Mouse (Mus musculus) liver, embryonic 15.5 days (tissue): ENCODE results near the gene Gps2. TPM values are rescaled to one million over a fixed set of nuclear protein-coding genes. Genes with fewer than 3 reads are reported as not detected.
A peak's percentile ranks its signal among the peaks of the same experiment; 100 is the strongest.
"Not testable (repeated sequence)": the region's sequence is repeated elsewhere in the genome, so short reads cannot be mapped to it uniquely, and the experiment has no call there.

Source experiments
- ATAC-seq: fragments of 200-750 bp; cut with Nextera tagmentation; 2 replicates; pipeline ENCODE4 v1.8.0; 2017; ENCODE audit warnings: moderate number of reproducible peaks, mild to moderate bottlenecking, moderate library complexity; ENCODE audit not compliant: insufficient read depth
- H3K27ac ChIP-seq: fragments of 300-500 bp; sonication (generic); replicated peaks from 2 replicates; pipeline ENCODE4 v1.5.1; 2015; ENCODE audit warnings: mild to moderate bottlenecking, inconsistent platforms
- H3K27me3 ChIP-seq: fragments of 300-500 bp; sonication (generic); 2 replicates; pipeline ENCODE4 v1.6.1; 2015; ENCODE audit warnings: mild to moderate bottlenecking, inconsistent platforms
- H3K36me3 ChIP-seq: fragments of 300-500 bp; sonication (generic); replicated peaks from 2 replicates; pipeline ENCODE4 v1.6.1; 2015; ENCODE audit warnings: moderate library complexity, mild to moderate bottlenecking, inconsistent platforms
- H3K4me1 ChIP-seq: fragments of 300-500 bp; sonication (generic); replicated peaks from 2 replicates; pipeline ENCODE4 v1.6.1; 2015; ENCODE audit warnings: inconsistent platforms
- H3K4me2 ChIP-seq: fragments of 300-500 bp; sonication (generic); 2 replicates; pipeline ENCODE4 v1.6.1; 2015; ENCODE audit warnings: moderate library complexity, mild to moderate bottlenecking, inconsistent platforms
- H3K4me3 ChIP-seq: fragments of 300-500 bp; sonication (generic); replicated peaks from 2 replicates; pipeline ENCODE4 v1.5.1; 2015; ENCODE audit warnings: mild to moderate bottlenecking, inconsistent platforms
- H3K9ac ChIP-seq: fragments of 300-500 bp; sonication (generic); 2 replicates; pipeline ENCODE4 v1.6.1; 2015; ENCODE audit warnings: moderate library complexity, mild to moderate bottlenecking, inconsistent platforms
- H3K9me3 ChIP-seq: fragments of 300-500 bp; sonication (generic); replicated peaks from 2 replicates; pipeline ENCODE4 v1.6.1; 2016; ENCODE audit warnings: inconsistent platforms
- WGBS: fragments of 180-500 bp; shearing (Covaris S2); methylation state at CpG from one replicate; pipeline ENCODE4 v1.1.7; 2015; ENCODE audit warnings: mixed read lengths; ENCODE audit not compliant: insufficient replicate concordance; 5-methylcytosine and 5-hydroxymethylcytosine counted together
- polyA plus RNA-seq: library from polyadenylated mRNA; unstranded; fragments of >200 nt; fragmentation: Nextera tagmentation; extraction: Ambion mirVana; gene quantifications from 2 replicates; pipeline ENCODE4 v1.2.1, GENCODE M21; 2015

The Gps2 gene
- polyA plus RNA-seq, 1 experiment from 2014 or later: 90.6 TPM

DNA sequence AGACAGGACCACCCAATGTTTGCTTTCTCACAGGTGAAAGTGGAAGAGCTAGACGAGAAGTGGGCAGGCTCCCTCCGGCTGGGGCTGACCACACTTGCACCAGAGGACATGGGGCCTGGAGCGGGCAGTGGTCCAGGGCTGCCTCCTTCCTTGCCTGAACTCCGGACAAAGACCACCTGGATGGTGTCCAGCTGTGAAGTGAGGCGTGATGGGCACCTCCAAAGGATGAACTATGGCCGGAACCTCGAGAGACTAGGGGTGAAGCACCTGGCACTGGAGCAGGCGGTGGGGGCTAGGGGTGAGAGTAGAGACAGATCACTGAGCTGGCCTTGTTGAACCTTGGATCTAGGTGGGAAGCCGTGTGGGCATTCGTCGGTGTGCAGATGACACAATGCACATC lies 5.0 kb upstream of the Gps2 start:
- Histone ChIP-seq H3K27me3 (no peaks in the 10 kb centered on the region), H3K4me2 (no peak overlapping the region), H3K27ac (no peak overlapping the region), H3K36me3 (peaks cover 97% of the 10 kb centered on the region), H3K4me3 (no peak overlapping the region), H3K9ac (no peak overlapping the region), H3K4me1 (peaks cover 13% of the 10 kb centered on the region), H3K9me3 (no peaks in the 10 kb centered on the region)
- 88% methylated on average over 11 of the region's 11 CpGs for whole genome bisulfite sequencing
- ATAC-seq: no peak

DNA sequence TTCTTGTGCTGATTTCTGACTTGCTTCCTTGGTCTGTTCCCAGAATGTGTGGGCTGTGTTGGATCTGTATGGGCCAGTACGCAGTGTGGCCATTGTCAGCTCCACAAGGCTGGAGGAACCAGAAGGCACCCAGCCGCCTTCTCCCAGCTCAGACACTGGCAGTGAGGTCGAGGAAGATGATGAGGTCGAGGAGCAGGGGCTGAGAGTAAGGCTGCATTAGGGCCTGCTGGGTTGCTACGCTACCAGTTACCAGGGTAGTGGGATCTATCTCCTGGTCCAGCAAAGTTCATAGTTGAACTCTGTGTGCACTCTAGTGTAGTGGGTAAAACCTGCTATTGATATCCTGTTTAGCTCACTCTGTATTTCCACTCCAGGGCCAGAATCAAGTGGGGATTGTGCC lies 4.5 kb upstream of the Gps2 start:
- Histone ChIP-seq H3K9me3 (no peaks in the 10 kb centered on the region), H3K4me2 (no peak overlapping the region), H3K4me1 (peaks cover 11% of the 10 kb centered on the region), H3K27ac (no peak overlapping the region), H3K36me3 (peaks cover 92% of the 10 kb centered on the region), H3K4me3 (no peak overlapping the region), H3K27me3 (no peaks in the 10 kb centered on the region), H3K9ac (no peak overlapping the region)
- no peak for ATAC-seq
- 76% methylated on average over 5 of the region's 5 CpGs for WGBS

DNA sequence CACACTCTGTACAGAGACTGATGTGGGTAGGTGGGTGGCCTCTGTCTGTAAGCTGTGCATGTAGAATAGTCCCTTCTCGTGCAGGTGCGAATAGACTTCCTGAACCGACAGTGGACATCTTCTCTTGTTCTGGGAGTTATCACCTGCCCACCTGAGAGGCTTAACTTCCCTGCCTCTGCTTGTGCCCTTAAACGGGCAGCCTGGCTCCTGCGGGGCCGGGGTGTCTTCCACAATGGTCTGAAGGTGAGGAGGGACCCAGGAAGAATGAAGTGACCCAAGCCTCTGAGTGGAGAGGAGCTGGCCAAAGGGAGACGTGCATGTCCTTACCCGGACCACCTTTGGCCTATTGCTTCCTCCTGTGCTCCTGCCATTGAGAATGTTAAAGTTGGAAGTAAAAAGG lies 3.5 kb upstream of the Gps2 start:
- WGBS: 86% methylated on average over 8 of the region's 8 CpGs

DNA sequence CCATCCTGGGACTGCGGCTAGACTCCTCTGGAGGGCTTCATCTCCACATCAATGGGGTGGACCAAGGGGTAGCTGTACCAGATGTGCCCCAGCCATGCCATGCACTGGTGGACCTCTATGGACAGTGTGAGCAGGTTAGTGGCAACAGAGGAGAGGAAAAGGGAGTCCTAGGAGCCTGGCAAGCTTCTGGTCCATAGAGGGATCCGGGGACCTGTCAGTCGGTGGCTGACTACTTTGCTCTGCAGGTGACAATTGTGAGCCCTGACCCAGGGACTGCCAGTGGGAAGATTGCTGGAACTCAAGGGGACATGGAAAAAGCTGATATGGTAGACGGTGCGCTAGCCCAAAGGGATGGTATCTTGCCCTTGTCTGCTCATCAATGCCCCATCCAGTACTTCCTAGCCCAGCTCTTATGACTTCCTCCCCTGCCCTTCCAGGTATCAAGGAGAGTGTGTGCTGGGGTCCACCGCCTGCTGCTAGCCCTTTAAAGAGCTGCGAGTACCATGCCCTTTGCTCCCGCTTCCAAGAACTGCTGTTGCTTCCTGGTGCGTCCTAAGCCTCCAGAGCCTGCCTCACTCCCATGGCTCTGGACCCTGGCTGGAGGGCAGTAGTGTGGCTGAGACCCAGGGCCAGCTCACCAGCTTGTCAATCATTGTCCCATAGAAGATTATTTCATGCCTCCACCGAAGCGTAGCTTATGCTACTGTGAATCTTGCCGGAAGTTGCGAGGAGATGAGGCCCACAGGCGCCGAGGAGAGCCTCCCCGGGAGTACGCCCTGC lies 2.7 kb upstream of the Gps2 start:
- WGBS: 86% methylated on average over 17 of the region's 17 CpGs
- Histone ChIP-seq H3K36me3 (peaks cover 88% of the 10 kb centered on the region), H3K27me3 (no peaks in the 10 kb centered on the region), H3K9me3 (no peaks in the 10 kb centered on the region), H3K27ac (no peak overlapping the region), H3K9ac (no peak overlapping the region), H3K4me1 (peaks cover 28% of the 10 kb centered on the region), H3K4me3 (no peak overlapping the region), H3K4me2 (no peak overlapping the region)
- ATAC-seq: no peak

More for the DNA sequence above, 3.5 kb upstream of the Gps2 start:
- Histone ChIP-seq H3K4me2 (no peak overlapping the region), H3K4me3 (no peak overlapping the region), H3K27me3 (no peaks in the 10 kb centered on the region), H3K9ac (no peak overlapping the region), H3K36me3 (peaks cover 88% of the 10 kb centered on the region), H3K4me1 (peaks cover 20% of the 10 kb centered on the region), H3K27ac (no peak overlapping the region), H3K9me3 (no peaks in the 10 kb centered on the region)
- no peak for ATAC-seq

DNA sequence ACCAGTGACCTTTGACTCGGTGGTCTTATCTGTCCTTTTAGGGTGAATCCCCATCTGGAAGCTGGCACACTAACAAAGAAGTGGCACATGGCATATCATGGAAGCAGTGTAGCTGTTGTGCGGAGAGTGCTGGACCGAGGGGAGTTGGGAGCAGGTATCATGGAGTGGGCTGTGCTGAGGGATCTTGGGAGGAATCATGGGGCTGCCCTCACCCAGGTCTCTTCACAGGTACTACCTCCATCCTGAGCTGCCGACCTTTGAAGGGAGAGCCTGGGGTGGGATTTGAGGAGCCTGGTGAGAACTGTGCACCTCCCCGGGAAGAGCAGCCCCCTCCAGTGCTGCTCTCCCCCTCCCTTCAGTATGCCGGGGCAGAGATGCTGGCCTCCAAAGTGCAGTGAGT lies 2.0 kb upstream of the Gps2 start:
- no peak overlapping the region for H3K27ac ChIP-seq
- no peaks in the 10 kb centered on the region for H3K27me3 ChIP-seq
- H3K4me2 ChIP-seq: no peak overlapping the region
- H3K9ac ChIP-seq: no peak overlapping the region
- no peaks in the 10 kb centered on the region for H3K9me3 ChIP-seq
- ATAC-seq: no peak
- H3K4me3 ChIP-seq: no peak overlapping the region
- H3K36me3 ChIP-seq: peaks cover 88% of the 10 kb centered on the region
- peaks cover 36% of the 10 kb centered on the region for H3K4me1 ChIP-seq
- 77% methylated on average over 6 of the region's 6 CpGs for WGBS

DNA sequence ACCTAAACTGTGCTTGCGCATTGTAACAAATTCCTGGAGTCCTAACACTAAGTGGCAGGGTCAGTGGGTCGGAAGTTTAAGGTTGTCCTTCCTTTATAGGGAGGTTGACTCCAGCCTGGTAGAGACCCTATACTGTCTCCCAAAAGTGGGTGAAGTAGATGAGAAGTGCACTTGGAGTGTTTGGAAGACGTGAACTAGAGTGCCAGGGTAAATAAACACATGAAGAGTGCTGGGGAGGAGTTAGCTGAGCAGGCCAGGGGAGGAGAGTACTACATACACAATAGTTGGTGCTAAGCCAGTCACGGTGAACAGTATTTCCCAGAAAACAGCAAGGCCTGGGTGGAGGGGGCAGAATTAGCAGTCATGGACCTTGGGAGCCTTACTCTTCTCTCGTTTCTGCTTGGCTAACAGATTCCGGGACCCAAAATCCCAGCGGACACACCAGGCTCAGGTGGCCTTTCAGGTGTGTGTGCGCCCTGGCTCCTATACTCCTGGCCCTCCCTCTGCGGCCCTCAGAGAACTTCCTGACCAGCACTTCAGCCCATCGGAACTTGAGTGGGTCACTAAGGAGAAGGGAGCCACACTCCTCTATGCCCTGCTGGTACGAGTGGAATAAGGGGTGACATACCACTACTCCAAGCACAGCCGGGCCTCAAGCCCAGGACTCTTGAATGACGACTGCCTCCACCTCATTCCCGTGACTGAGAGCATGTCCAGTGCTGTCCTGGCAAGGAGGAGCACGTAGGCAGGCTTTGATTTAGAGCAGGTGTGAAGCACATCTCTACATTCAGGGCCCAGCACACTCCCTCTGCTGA lies 765 bp upstream of the Gps2 start:
- H3K4me2 ChIP-seq: peak overlapping the region; percentile 90
- H3K36me3 ChIP-seq: peaks cover 88% of the 10 kb centered on the region

DNA sequence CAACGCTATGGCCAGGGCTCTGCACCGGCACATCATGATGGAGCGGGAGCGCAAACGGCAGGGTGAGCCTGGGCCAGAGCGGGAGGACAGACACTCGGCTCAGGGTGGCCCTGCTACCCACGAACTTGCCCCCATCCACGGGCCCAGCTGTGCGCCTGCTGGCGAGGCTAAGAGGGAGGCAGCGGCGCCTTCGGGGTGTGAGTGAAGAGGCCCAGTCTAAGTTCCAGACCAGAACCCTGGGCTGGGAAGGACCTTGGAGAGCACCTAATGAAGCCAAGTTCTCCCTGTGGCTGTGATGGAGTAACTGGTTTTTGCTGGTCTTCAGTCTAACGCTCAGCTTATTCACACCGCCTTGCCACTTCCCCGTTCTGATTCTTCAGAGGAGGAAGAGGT lies 680 bp downstream of the Gps2 start:
- WGBS: under 1% methylated on average over 17 of the region's 17 CpGs
- H3K4me3 ChIP-seq: peak overlapping the region; percentile 86
- ATAC-seq: peak; percentile 24; the same call in 1 of the 2 replicates
- H3K4me2 ChIP-seq: peak overlapping the region; percentile 90
- H3K27me3 ChIP-seq: no peaks in the 10 kb centered on the region
- peaks cover 62% of the 10 kb centered on the region for H3K4me1 ChIP-seq
- H3K27ac ChIP-seq: peak overlapping the region; percentile 97
- H3K9me3 ChIP-seq: no peaks in the 10 kb centered on the region
- H3K36me3 ChIP-seq: peaks cover 88% of the 10 kb centered on the region
- H3K9ac ChIP-seq: peak overlapping the region; percentile 90

More for the DNA sequence above, 765 bp upstream of the Gps2 start:
- Histone ChIP-seq H3K27me3 (no peaks in the 10 kb centered on the region), H3K9me3 (no peaks in the 10 kb centered on the region), H3K4me1 (peaks cover 48% of the 10 kb centered on the region), H3K9ac (peak overlapping the region; percentile 90), H3K4me3 (peak overlapping the region; percentile 86), H3K27ac (peak overlapping the region; percentile 97)
- 75% methylated on average over 15 of the region's 15 CpGs for WGBS
- ATAC-seq: no peak

DNA sequence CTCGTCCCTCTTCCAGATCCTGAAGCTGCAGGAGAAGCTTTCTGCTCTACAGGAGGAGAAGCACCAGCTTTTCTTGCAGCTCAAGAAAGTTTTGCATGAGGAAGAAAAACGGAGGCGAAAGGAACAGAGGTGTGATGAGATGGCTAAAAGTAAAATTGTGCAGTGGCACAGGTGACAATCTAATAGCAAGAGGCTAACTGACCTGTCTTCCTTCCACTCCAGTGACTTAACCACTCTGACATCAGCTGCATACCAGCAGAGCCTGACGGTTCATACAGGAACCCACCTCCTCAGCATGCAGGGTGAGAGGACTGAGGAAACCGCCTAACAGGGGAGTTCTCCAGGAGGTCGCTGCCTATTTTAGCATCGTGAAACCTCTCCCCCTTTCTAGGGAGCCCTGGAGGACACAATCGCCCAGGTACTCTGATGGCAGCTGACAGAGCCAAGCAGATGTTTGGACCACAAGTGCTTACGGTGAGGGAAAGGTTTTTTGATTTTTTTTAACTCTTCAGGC lies 1.3 kb downstream of the Gps2 start:
- H3K4me2 ChIP-seq: peak overlapping the region; percentile 90
- H3K4me3 ChIP-seq: peak overlapping the region; percentile 86
- H3K27me3 ChIP-seq: no peaks in the 10 kb centered on the region
- peaks cover 84% of the 10 kb centered on the region for H3K36me3 ChIP-seq
- ATAC-seq: no peak
- 20% methylated on average over 9 of the region's 9 CpGs for WGBS
- peak overlapping the region; percentile 90 for H3K9ac ChIP-seq
- H3K4me1 ChIP-seq: peaks cover 64% of the 10 kb centered on the region
- H3K9me3 ChIP-seq: no peaks in the 10 kb centered on the region
- peak overlapping the region; percentile 97 for H3K27ac ChIP-seq

DNA sequence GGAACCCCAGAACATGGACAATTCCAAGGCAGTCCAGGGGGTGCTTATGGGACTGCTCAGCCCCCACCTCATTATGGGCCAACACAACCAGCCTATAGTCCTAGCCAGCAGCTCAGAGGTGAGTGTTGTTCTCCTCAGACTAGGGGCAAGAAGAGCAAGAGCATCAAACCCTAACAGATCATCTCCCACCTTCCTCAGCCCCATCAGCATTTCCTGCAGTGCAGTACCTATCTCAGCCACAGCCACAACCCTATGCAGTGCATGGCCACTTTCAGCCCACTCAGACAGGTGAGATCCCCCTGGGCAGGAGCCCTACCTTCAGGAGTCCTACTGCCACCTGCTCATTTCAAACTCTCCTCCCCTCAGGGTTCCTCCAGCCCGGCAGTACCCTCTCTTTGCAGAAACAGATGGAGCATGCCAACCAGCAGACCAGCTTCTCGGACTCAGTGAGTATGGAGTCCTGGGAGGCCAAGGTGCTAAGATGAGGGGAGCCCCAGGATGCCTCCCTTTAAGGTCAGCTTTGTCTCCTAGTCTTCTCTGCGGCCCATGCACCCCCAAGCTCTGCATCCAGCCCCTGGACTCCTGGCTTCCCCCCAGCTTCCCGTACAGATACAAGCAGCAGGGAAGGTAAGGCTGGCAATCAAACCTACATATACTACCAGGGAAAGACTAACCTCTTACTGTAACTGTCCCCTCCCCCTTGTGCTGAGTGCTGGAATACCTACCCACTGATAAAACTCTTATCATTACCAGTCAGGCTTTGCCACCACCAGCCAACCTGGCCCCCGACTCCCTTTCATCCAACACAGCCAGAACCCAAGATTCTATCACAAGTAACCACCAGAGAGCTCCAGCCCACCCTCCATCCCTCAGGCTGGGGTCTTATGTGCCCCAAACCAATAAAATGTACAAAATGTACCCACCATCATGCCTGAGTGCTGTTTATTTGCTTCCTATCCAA lies 2.3 kb downstream of the Gps2 start:
- Histone ChIP-seq H3K9me3 (no peaks in the 10 kb centered on the region), H3K4me1 (peaks cover 64% of the 10 kb centered on the region), H3K27me3 (no peaks in the 10 kb centered on the region), H3K4me2 (peak overlapping the region; percentile 90), H3K9ac (peak overlapping the region; percentile 90), H3K36me3 (peaks cover 74% of the 10 kb centered on the region), H3K27ac (peak overlapping the region; percentile 97), H3K4me3 (peak overlapping the region; percentile 86)
- ATAC-seq: peak; percentile 62
- WGBS: 17% methylated on average over 5 of the region's 5 CpGs

DNA sequence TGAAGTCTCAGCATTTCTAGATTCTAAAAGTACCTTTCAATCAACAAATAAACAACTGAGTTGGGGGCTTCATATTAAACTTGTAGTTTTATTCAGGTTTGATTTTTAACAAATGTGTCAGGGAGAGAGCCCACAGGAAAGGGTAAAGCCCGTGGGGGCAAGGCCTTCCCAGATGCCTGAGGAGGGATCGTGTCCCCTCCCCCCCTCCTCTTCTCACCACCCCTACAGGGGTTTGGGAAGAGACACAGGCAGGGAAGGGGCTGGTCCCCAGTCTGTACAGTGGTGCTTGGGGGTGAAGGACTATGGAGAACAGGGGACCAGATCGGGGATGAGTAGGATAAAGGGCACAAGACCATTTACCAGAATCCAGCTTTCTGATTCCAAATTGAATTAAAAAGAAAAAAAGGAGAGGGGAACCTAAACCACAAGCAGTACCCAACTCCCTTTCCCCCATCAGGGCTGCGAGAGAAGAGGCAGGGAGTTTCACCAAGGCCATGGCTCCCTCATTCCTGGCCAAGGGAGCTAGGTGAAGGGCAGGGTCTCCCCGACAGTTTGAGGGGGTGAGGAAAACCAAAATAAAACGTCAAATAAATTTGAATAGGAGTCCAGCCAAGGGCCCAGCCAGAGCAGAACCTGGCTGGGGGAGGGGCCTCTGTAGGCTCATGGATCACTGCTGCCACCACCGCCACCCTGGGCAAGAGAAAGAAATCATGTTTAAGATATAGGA lies 3.1 kb downstream of the Gps2 start:
- peaks cover 64% of the 10 kb centered on the region for H3K4me1 ChIP-seq
- ATAC-seq, H3K27me3 ChIP-seq, H3K9me3 ChIP-seq: not testable (repeated sequence)
- H3K4me2 ChIP-seq: peak overlapping the region; percentile 90
- WGBS: 22% methylated on average over 7 of the region's 7 CpGs
- H3K36me3 ChIP-seq: peaks cover 65% of the 10 kb centered on the region
- H3K4me3 ChIP-seq: peak overlapping the region; percentile 86
- peak overlapping the region; percentile 90 for H3K9ac ChIP-seq
- H3K27ac ChIP-seq: peak overlapping the region; percentile 97
